Mouse (Mus musculus): ENCODE results near the gene Crybb1. TPM values are rescaled to one million over a fixed set of nuclear protein-coding genes. Genes with fewer than 3 reads are reported as not detected.

Crybb1 gene
- polyA plus RNA-seq, 1 experiment: 0.46 TPM

GRCm38 (mm10) chr5:112252400-112252799, 3.2 kb upstream of the Crybb1 start, which contains the start of gene Cryba4:
TSS of gene Cryba4 (minus strand) at chr5:112252518.
- Histone ChIP-seq H3K27me3 (ENCODE audit: control insufficient read depth, insufficient read depth, low read length) (no peaks in the 10 kb centered on the region; the same call in 1 of the 2 replicates), H3K4me1 (ENCODE audit: control insufficient read depth, insufficient read depth, insufficient read length) (peaks cover 29% of the 10 kb centered on the region; the same call in 1 of the 2 replicates), H3K27ac (ENCODE audit: insufficient read depth, low read length) (peak within 1 kb of the TSS; percentile 47), H3K36me3 (ENCODE audit: control insufficient read depth, insufficient read depth, low read length) (no peaks in the 10 kb centered on the region), H3K4me3 (ENCODE audit: extremely low read depth, insufficient read depth, insufficient read length) (no peak within 1 kb of the TSS)
- 70% methylated on average over 2 of the region's 2 CpGs for WGBS
- DNase-seq (ENCODE audit: low read depth in 1 of 2, low spot score in 2 of 2): no peak
- no peak for TF ChIP-seq CTCF (IDR thresholded peaks at IDR 0.05; ENCODE audit: extremely low read depth, insufficient read depth, insufficient read length, insufficient replicate concordance)
- no peak for TF ChIP-seq POLR2A (IDR thresholded peaks at IDR 0.05; ENCODE audit: low read depth, low read length)

- WGBS: 50% methylated on average over 8 of the region's 8 CpGs
- H3K4me3 ChIP-seq (ENCODE audit: extremely low read depth, insufficient read depth, insufficient read length): no peak overlapping the region
- peaks cover 29% of the 10 kb centered on the region; the same call in 1 of the 2 replicates for H3K4me1 ChIP-seq (ENCODE audit: control insufficient read depth, insufficient read depth, insufficient read length)
- peak overlapping the region; percentile 47 for H3K27ac ChIP-seq (ENCODE audit: insufficient read depth, low read length)
- no peaks in the 10 kb centered on the region; the same call in 1 of the 2 replicates for H3K27me3 ChIP-seq (ENCODE audit: control insufficient read depth, insufficient read depth, low read length)
- TF ChIP-seq POLR2A (IDR thresholded peaks at IDR 0.05; ENCODE audit: low read depth, low read length) (no peak), CTCF (IDR thresholded peaks at IDR 0.05; ENCODE audit: extremely low read depth, insufficient read depth, insufficient read length, insufficient replicate concordance) (no peak)
- no peaks in the 10 kb centered on the region for H3K36me3 ChIP-seq (ENCODE audit: control insufficient read depth, insufficient read depth, low read length)
- DNase-seq (ENCODE audit: low read depth in 1 of 2, low spot score in 2 of 2): no peak
Observed at GRCm38 (mm10) chr5:112253169-112253568, 2.4 kb upstream of the Crybb1 start.

GRCm38 (mm10) chr5:112254282-112254806, 1.3 kb upstream of the Crybb1 start:
- TF ChIP-seq CTCF (IDR thresholded peaks at IDR 0.05; ENCODE audit: extremely low read depth, insufficient read depth, insufficient read length, insufficient replicate concordance) (no peak), POLR2A (IDR thresholded peaks at IDR 0.05; ENCODE audit: low read depth, low read length) (no peak)
- Histone ChIP-seq H3K36me3 (ENCODE audit: control insufficient read depth, insufficient read depth, low read length) (no peaks in the 10 kb centered on the region), H3K27me3 (ENCODE audit: control insufficient read depth, insufficient read depth, low read length) (no peaks in the 10 kb centered on the region; the same call in 1 of the 2 replicates), H3K4me3 (ENCODE audit: extremely low read depth, insufficient read depth, insufficient read length) (no peak overlapping the region), H3K27ac (ENCODE audit: insufficient read depth, low read length) (0 out of 2 replicates have a peak overlapping the region, but pooled peaks have one; percentile 13), H3K4me1 (ENCODE audit: control insufficient read depth, insufficient read depth, insufficient read length) (peaks cover 29% of the 10 kb centered on the region; the same call in 1 of the 2 replicates)
- no peak for DNase-seq (ENCODE audit: low read depth in 1 of 2, low spot score in 2 of 2)
- WGBS: 15% methylated on average over 7 of the region's 7 CpGs

DNA sequence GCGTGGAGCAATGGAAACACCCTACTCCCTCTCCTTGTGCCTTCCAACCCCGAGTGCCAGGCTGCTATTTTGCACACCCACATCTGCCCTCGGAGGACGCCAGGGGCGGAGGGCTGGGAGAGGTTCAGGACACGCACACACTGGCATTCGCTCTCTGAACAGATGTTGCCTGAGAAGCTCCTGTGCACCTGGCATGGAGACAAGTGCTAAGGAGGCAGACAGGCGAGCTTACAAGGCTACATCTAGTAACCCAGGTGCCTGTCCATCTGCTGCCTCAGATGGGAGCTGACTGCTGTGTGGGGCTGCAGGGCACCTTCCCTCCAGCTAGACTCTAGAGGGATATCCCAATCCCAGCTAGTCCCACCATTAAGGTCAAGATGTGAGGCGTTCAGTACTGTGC, 842 bp downstream of the Crybb1 start:
- no peak for DNase-seq (ENCODE audit: low read depth in 1 of 2, low spot score in 2 of 2)
- Histone ChIP-seq H3K27me3 (ENCODE audit: control insufficient read depth, insufficient read depth, low read length) (no peaks in the 10 kb centered on the region; the same call in 1 of the 2 replicates), H3K4me3 (ENCODE audit: extremely low read depth, insufficient read depth, insufficient read length) (no peak overlapping the region), H3K4me1 (ENCODE audit: control insufficient read depth, insufficient read depth, insufficient read length) (peaks cover 38% of the 10 kb centered on the region; the same call in 1 of the 2 replicates), H3K27ac (ENCODE audit: insufficient read depth, low read length) (no peak overlapping the region), H3K36me3 (ENCODE audit: control insufficient read depth, insufficient read depth, low read length) (no peaks in the 10 kb centered on the region)
- no peak for TF ChIP-seq CTCF (IDR thresholded peaks at IDR 0.05; ENCODE audit: extremely low read depth, insufficient read depth, insufficient read length, insufficient replicate concordance)
- no peak for TF ChIP-seq POLR2A (IDR thresholded peaks at IDR 0.05; ENCODE audit: low read depth, low read length)
- 68% methylated on average over 9 of the region's 9 CpGs for WGBS

DNA sequence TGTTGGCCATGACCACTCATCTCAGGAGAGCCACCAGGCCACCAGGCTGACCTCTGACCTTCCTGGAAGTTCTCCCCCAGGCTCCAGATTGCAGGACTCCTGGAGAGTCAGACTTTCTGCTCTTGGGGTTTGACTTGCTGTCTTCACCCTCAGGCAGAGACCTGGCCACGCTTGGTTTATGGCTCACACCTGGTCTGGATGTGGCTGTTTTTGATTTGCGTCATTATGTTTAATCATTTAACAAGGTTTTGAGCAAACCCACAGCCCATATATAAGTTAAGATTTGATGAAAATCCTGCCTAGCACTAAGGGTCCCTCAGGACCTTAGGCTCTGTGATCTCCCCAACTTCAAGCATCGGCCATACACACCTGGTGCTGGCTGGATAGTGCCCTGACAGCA, 2.3 kb downstream of the Crybb1 start:
- H3K36me3 ChIP-seq (ENCODE audit: control insufficient read depth, insufficient read depth, low read length): no peaks in the 10 kb centered on the region
- TF ChIP-seq POLR2A (IDR thresholded peaks at IDR 0.05; ENCODE audit: low read depth, low read length) (no peak), CTCF (IDR thresholded peaks at IDR 0.05; ENCODE audit: extremely low read depth, insufficient read depth, insufficient read length, insufficient replicate concordance) (no peak)
- H3K4me3 ChIP-seq (ENCODE audit: extremely low read depth, insufficient read depth, insufficient read length): no peak overlapping the region
- H3K4me1 ChIP-seq (ENCODE audit: control insufficient read depth, insufficient read depth, insufficient read length): peaks cover 30% of the 10 kb centered on the region; the same call in 1 of the 2 replicates
- H3K27ac ChIP-seq (ENCODE audit: insufficient read depth, low read length): no peak overlapping the region
- no peaks in the 10 kb centered on the region; the same call in 1 of the 2 replicates for H3K27me3 ChIP-seq (ENCODE audit: control insufficient read depth, insufficient read depth, low read length)
- DNase-seq (ENCODE audit: low read depth in 1 of 2, low spot score in 2 of 2): no peak
- 91% methylated on average over 3 of the region's 3 CpGs for WGBS

GRCm38 (mm10) chr5:112259862-112260650, 4.4 kb downstream of the Crybb1 start:
- Histone ChIP-seq H3K27ac (ENCODE audit: insufficient read depth, low read length) (no peak overlapping the region), H3K36me3 (ENCODE audit: control insufficient read depth, insufficient read depth, low read length) (no peaks in the 10 kb centered on the region), H3K4me1 (ENCODE audit: control insufficient read depth, insufficient read depth, insufficient read length) (peaks cover 18% of the 10 kb centered on the region; the same call in 1 of the 2 replicates), H3K4me3 (ENCODE audit: extremely low read depth, insufficient read depth, insufficient read length) (no peak overlapping the region), H3K27me3 (ENCODE audit: control insufficient read depth, insufficient read depth, low read length) (no peaks in the 10 kb centered on the region; the same call in 1 of the 2 replicates)
- WGBS: 67% methylated on average over 16 of the region's 16 CpGs
- TF ChIP-seq POLR2A (IDR thresholded peaks at IDR 0.05; ENCODE audit: low read depth, low read length) (no peak), CTCF (IDR thresholded peaks at IDR 0.05; ENCODE audit: extremely low read depth, insufficient read depth, insufficient read length, insufficient replicate concordance) (no peak)
- no peak for DNase-seq (ENCODE audit: low read depth in 1 of 2, low spot score in 2 of 2)
